Mouse (Mus musculus): ENCODE results near the gene Pomc. TPM values are rescaled to one million over a fixed set of nuclear protein-coding genes. Genes with fewer than 3 reads are reported as not detected.

The Pomc gene
- polyA plus RNA-seq, 1 experiment: 3.0 TPM

DNA sequence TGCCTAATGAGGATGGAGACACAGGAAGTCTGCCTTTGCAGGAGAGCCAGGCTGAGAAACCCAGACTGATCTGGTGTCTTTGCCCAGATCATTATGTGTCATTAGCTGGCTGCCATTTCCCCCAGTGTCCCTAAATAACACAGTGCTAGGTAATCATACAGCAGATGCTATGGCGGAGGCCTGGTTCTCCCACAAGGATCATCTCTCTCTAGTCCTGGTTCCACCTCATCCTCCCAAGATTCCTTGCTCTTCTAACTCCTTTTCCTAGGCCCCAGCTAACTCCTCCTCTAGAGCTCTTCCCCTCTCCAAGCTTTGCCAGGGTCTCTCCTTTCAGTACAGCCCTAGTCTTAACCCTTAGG lies 26.2 kb downstream of the Pomc start:
- H3K4me1 ChIP-seq (ENCODE audit: control insufficient read depth, insufficient read depth, low read length): peaks cover 6% of the 10 kb centered on the region
- H3K27me3 ChIP-seq (ENCODE audit: control insufficient read depth, insufficient read depth, low read length): no peaks in the 10 kb centered on the region
- peak overlapping the region; percentile 79 for H3K4me3 ChIP-seq (replicated peaks; ENCODE audit: insufficient read depth, low read depth, low read length)
- DNase-seq: no peak
- WGBS: 50% methylated on average over 1 of the region's 1 CpGs
- TF ChIP-seq POLR2A (IDR thresholded peaks at IDR 0.05; ENCODE audit: borderline replicate concordance, insufficient read depth, low read length) (no peak), CTCF (IDR thresholded peaks at IDR 0.05; ENCODE audit: borderline replicate concordance, insufficient read depth, low read depth, low read length) (no peak)
- H3K27ac ChIP-seq (ENCODE audit: insufficient read depth, low read length): no peak overlapping the region

DNA sequence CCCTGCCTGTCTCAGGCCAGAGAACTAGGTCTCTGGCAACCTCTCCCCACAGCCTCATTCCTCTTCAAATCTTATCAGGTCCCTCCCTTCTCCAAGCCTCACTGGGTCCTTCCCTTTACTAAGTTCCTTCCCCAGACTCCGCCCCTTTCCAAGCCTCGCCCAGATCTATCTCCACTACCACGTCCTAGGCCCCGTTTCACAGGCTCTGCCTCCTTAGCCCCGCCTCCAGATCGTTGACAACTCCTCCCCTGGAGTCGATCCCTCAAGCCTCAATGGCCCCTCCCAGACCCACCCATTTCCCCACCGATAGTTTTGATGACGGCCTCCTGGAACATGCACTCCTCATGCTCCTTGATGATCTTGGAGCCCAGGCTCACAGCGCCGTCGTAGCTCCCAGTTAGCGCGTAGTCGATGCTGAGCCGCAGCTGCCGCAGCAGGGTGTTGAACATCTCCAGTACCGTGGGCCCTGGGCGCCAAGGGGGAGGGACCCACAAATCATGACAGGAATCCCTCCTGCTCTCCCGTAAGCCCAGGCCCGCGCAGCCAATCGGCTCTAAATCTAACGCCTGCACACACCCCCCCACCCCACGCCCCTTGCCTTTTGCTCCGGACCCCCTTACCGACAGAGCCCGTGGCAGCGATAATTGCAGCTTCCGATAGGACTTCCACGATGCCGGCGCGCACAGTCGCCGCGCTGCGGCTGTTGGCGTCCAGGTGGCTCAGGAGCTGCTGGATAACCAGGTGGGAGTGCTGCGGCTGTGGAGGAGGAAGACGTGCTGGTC lies 26.8 kb downstream of the Pomc start:
- H3K4me3 ChIP-seq (replicated peaks; ENCODE audit: insufficient read depth, low read depth, low read length): peak overlapping the region; percentile 79
- TF ChIP-seq POLR2A (IDR thresholded peaks at IDR 0.05; ENCODE audit: borderline replicate concordance, insufficient read depth, low read length) (no peak), CTCF (IDR thresholded peaks at IDR 0.05; ENCODE audit: borderline replicate concordance, insufficient read depth, low read depth, low read length) (no peak)
- H3K27me3 ChIP-seq (ENCODE audit: control insufficient read depth, insufficient read depth, low read length): no peaks in the 10 kb centered on the region
- peak overlapping the region; percentile 58 for H3K27ac ChIP-seq (ENCODE audit: insufficient read depth, low read length)
- WGBS: 2% methylated on average over 41 of the region's 41 CpGs
- peaks cover 6% of the 10 kb centered on the region for H3K4me1 ChIP-seq (ENCODE audit: control insufficient read depth, insufficient read depth, low read length)
- peak; percentile 73 to 81 for DNase-seq

DNA sequence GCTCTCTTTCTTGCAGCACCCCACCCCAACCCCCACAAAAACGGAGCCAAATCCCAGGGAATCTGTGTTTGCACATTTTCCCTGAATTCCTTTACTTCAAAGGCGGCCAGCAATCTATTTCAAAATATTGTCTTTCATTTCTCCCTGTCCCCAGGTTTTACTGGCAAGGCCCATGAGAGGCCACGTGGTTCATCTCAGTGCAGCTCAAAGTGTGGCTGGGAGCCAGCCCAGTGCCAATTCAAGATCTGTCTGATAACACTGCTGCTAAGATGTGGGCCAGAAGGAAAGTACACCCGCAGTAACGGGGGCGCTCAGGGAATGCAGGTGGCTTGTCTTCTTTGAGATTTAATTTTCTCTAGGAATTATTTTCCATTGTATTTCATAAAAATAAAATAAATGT lies 27.5 kb downstream of the Pomc start:
- peak overlapping the region; percentile 79 for H3K4me3 ChIP-seq (replicated peaks; ENCODE audit: insufficient read depth, low read depth, low read length)
- DNase-seq: peak; percentile 77 to 82
- 8% methylated on average over 6 of the region's 6 CpGs for WGBS
- TF ChIP-seq POLR2A (IDR thresholded peaks at IDR 0.05; ENCODE audit: borderline replicate concordance, insufficient read depth, low read length) (no peak), CTCF (IDR thresholded peaks at IDR 0.05; ENCODE audit: borderline replicate concordance, insufficient read depth, low read depth, low read length) (no peak)
- H3K27ac ChIP-seq (ENCODE audit: insufficient read depth, low read length): peak overlapping the region; percentile 19; the same call in 1 of the 2 replicates
- peaks cover 6% of the 10 kb centered on the region for H3K4me1 ChIP-seq (ENCODE audit: control insufficient read depth, insufficient read depth, low read length)
- no peaks in the 10 kb centered on the region for H3K27me3 ChIP-seq (ENCODE audit: control insufficient read depth, insufficient read depth, low read length)

DNA sequence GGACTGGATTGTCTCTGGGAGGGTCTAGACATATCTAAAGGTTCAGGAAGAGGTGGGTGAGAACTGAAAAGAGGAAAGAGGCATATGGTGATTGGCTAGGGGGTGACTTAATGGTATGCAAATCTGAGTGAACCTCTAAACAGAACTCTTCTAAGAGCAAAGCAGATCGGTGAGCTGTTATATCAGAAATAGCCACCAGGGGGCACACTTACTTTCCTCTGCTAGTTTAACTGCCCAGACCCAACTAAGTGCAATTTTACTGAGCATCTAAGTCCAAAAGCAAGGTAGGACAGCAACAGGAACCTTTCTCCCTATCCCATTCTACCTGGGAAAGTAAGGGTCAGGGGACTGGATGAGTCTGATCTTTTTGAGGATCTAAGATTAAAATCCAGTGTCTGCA lies 29.0 kb downstream of the Pomc start:
- WGBS: 0% methylated on average over 1 of the region's 1 CpGs
- H3K4me1 ChIP-seq (ENCODE audit: control insufficient read depth, insufficient read depth, low read length): peaks cover 6% of the 10 kb centered on the region
- TF ChIP-seq POLR2A (IDR thresholded peaks at IDR 0.05; ENCODE audit: borderline replicate concordance, insufficient read depth, low read length) (no peak), CTCF (IDR thresholded peaks at IDR 0.05; ENCODE audit: borderline replicate concordance, insufficient read depth, low read depth, low read length) (peak; percentile 52; the same call in 1 of the 2 replicates)
- peak; percentile 77 to 83 for DNase-seq
- no peak overlapping the region for H3K27ac ChIP-seq (ENCODE audit: insufficient read depth, low read length)
- no peak overlapping the region for H3K4me3 ChIP-seq (replicated peaks; ENCODE audit: insufficient read depth, low read depth, low read length)
- no peaks in the 10 kb centered on the region for H3K27me3 ChIP-seq (ENCODE audit: control insufficient read depth, insufficient read depth, low read length)

GRCm38 (mm10) chr12:3984446-3984845 lies 29.7 kb downstream of the Pomc start:
- no peak for DNase-seq
- no peak overlapping the region for H3K27ac ChIP-seq (ENCODE audit: insufficient read depth, low read length)
- TF ChIP-seq POLR2A (IDR thresholded peaks at IDR 0.05; ENCODE audit: borderline replicate concordance, insufficient read depth, low read length): no peak
- TF ChIP-seq CTCF (IDR thresholded peaks at IDR 0.05; ENCODE audit: borderline replicate concordance, insufficient read depth, low read depth, low read length): no peak
- WGBS: 79% methylated on average over 9 of the region's 9 CpGs
- peaks cover 6% of the 10 kb centered on the region for H3K4me1 ChIP-seq (ENCODE audit: control insufficient read depth, insufficient read depth, low read length)
- H3K27me3 ChIP-seq (ENCODE audit: control insufficient read depth, insufficient read depth, low read length): no peaks in the 10 kb centered on the region
- H3K4me3 ChIP-seq (replicated peaks; ENCODE audit: insufficient read depth, low read depth, low read length): no peak overlapping the region

DNA sequence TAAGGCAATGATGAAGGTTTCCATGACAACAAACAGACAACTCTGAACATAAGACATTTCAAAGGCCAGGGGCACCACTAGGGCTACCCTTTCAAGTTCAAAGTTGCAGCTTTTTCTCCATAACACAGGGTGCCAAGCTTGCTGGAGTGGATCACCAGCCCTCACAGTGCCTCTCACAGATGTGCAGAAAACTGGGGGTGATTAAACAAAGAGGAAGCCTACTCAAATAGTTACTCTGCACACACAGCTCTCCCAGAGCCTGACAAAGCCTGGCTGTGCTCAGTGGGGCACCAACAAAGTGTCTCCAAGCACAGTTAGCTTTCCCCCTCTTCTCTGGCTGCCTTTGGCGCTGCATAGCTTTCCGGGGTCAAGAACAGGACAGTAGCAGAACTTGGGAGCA lies 35.2 kb downstream of the Pomc start:
- WGBS: 64% methylated on average over 2 of the region's 2 CpGs
- peaks cover 2% of the 10 kb centered on the region; the same call in 1 of the 2 replicates for H3K4me1 ChIP-seq (ENCODE audit: control insufficient read depth, insufficient read depth, low read length)
- no peak overlapping the region for H3K27ac ChIP-seq (ENCODE audit: insufficient read depth, low read length)
- no peaks in the 10 kb centered on the region for H3K27me3 ChIP-seq (ENCODE audit: control insufficient read depth, insufficient read depth, low read length)
- TF ChIP-seq POLR2A (IDR thresholded peaks at IDR 0.05; ENCODE audit: borderline replicate concordance, insufficient read depth, low read length): no peak
- TF ChIP-seq CTCF (IDR thresholded peaks at IDR 0.05; ENCODE audit: borderline replicate concordance, insufficient read depth, low read depth, low read length): no peak
- no peak overlapping the region for H3K4me3 ChIP-seq (replicated peaks; ENCODE audit: insufficient read depth, low read depth, low read length)
- no peak for DNase-seq

- Histone ChIP-seq H3K4me3 (replicated peaks; ENCODE audit: insufficient read depth, low read depth, low read length) (no peak overlapping the region), H3K27ac (ENCODE audit: insufficient read depth, low read length) (no peak overlapping the region), H3K27me3 (ENCODE audit: control insufficient read depth, insufficient read depth, low read length) (no peaks in the 10 kb centered on the region), H3K4me1 (ENCODE audit: control insufficient read depth, insufficient read depth, low read length) (peaks cover 6% of the 10 kb centered on the region)
- WGBS: 57% methylated on average over 3 of the region's 3 CpGs
- no peak for DNase-seq
- no peak for TF ChIP-seq CTCF (IDR thresholded peaks at IDR 0.05; ENCODE audit: borderline replicate concordance, insufficient read depth, low read depth, low read length)
- TF ChIP-seq POLR2A (IDR thresholded peaks at IDR 0.05; ENCODE audit: borderline replicate concordance, insufficient read depth, low read length): no peak
Observed at GRCm38 (mm10) chr12:3991047-3991446, 36.3 kb downstream of the Pomc start.

GRCm38 (mm10) chr12:3996749-3997148 lies 42.0 kb downstream of the Pomc start:
- Histone ChIP-seq H3K4me3 (replicated peaks; ENCODE audit: insufficient read depth, low read depth, low read length) (no peak overlapping the region), H3K27me3 (ENCODE audit: control insufficient read depth, insufficient read depth, low read length) (no peaks in the 10 kb centered on the region), H3K27ac (ENCODE audit: insufficient read depth, low read length) (no peak overlapping the region), H3K4me1 (ENCODE audit: control insufficient read depth, insufficient read depth, low read length) (peaks cover 9% of the 10 kb centered on the region)
- TF ChIP-seq CTCF (IDR thresholded peaks at IDR 0.05; ENCODE audit: borderline replicate concordance, insufficient read depth, low read depth, low read length): no peak
- TF ChIP-seq POLR2A (IDR thresholded peaks at IDR 0.05; ENCODE audit: borderline replicate concordance, insufficient read depth, low read length): no peak
- 90% methylated on average over 9 of the region's 9 CpGs for WGBS
- no peak for DNase-seq

Data from cerebellum, adult 2 months (tissue).